Mouse (Mus musculus) heart, embryonic 12.5 days (tissue): ENCODE data around the gene Slc2a9. TPM values are rescaled to one million over a fixed set of nuclear protein-coding genes. Genes with fewer than 3 reads are reported as not detected.
"Not testable (repeated sequence)": the region's sequence is repeated elsewhere in the genome, so short reads cannot be mapped to it uniquely, and the experiment has no call there.

Experiments
- ATAC-seq: fragments of 200-750 bp; cut with Nextera tagmentation; 2 replicates; pipeline ENCODE4 v1.8.0; 2017; ENCODE audit warnings: moderate TSS enrichment, moderate library complexity; ENCODE audit not compliant: insufficient number of reproducible peaks, low FRiP score
- H3K27ac ChIP-seq: fragments of 300-500 bp; sonication (generic); 2 replicates; pipeline ENCODE4 v1.5.1; 2016; ENCODE audit warnings: mild to moderate bottlenecking, moderate library complexity; ENCODE audit not compliant: poor library complexity, severe bottlenecking
- H3K27me3 ChIP-seq: fragments of 300-500 bp; sonication (generic); replicated peaks from 2 replicates; pipeline ENCODE4 v1.6.1; 2016; ENCODE audit warnings: mild to moderate bottlenecking, moderate library complexity
- H3K36me3 ChIP-seq: fragments of 300-500 bp; sonication (generic); 2 replicates; pipeline ENCODE4 v1.6.1; 2016; ENCODE audit warnings: mild to moderate bottlenecking, moderate library complexity
- H3K4me1 ChIP-seq: fragments of 300-500 bp; sonication (generic); replicated peaks from 2 replicates; pipeline ENCODE4 v1.6.1; 2016; ENCODE audit warnings: mild to moderate bottlenecking
- H3K4me2 ChIP-seq: fragments of 300-500 bp; sonication (generic); 2 replicates; pipeline ENCODE4 v1.6.1; 2016; ENCODE audit warnings: mild to moderate bottlenecking, moderate library complexity
- H3K4me3 ChIP-seq: fragments of 300-500 bp; sonication (generic); 2 replicates; pipeline ENCODE4 v1.5.1; 2016; ENCODE audit warnings: mild to moderate bottlenecking
- H3K9ac ChIP-seq: fragments of 300-500 bp; sonication (generic); 2 replicates; pipeline ENCODE4 v1.6.1; 2016; ENCODE audit warnings: mild to moderate bottlenecking, moderate library complexity
- H3K9me3 ChIP-seq: fragments of 300-500 bp; sonication (generic); replicated peaks from 2 replicates; pipeline ENCODE4 v1.6.1; 2016; ENCODE audit warnings: mild to moderate bottlenecking, moderate library complexity
- WGBS: fragments of 180-500 bp; shearing (Covaris S2); methylation state at CpG from one replicate; pipeline ENCODE4 v1.1.7; 2016; 5-methylcytosine and 5-hydroxymethylcytosine counted together
- polyA plus RNA-seq: library from polyadenylated mRNA; unstranded; fragments of >200 nt; fragmentation: Nextera tagmentation; extraction: Ambion mirVana; gene quantifications from 2 replicates; pipeline ENCODE4 v1.2.1, GENCODE M21; 2016

The Slc2a9 gene
- polyA plus RNA-seq, 1 experiment from 2014 or later, result 0.22 TPM

- H3K9me3 ChIP-seq, result no peaks in the 10 kb centered on the region
- H3K4me3 ChIP-seq, result no peak overlapping the region
- ATAC-seq, result no peak
- peaks cover 16% of the 10 kb centered on the region for H3K4me1 ChIP-seq
- H3K4me2 ChIP-seq, result no peak overlapping the region
- H3K27me3 ChIP-seq, result peaks cover 28% of the 10 kb centered on the region
- WGBS, result 68% methylated on average over 4 of the region's 4 CpGs
- no peaks in the 10 kb centered on the region for H3K36me3 ChIP-seq
- no peak overlapping the region for H3K27ac ChIP-seq
- no peak overlapping the region for H3K9ac ChIP-seq
Observed at GRCm38 (mm10) chr5:38485946-38486345, 17.0 kb downstream of the Slc2a9 start.

DNA sequence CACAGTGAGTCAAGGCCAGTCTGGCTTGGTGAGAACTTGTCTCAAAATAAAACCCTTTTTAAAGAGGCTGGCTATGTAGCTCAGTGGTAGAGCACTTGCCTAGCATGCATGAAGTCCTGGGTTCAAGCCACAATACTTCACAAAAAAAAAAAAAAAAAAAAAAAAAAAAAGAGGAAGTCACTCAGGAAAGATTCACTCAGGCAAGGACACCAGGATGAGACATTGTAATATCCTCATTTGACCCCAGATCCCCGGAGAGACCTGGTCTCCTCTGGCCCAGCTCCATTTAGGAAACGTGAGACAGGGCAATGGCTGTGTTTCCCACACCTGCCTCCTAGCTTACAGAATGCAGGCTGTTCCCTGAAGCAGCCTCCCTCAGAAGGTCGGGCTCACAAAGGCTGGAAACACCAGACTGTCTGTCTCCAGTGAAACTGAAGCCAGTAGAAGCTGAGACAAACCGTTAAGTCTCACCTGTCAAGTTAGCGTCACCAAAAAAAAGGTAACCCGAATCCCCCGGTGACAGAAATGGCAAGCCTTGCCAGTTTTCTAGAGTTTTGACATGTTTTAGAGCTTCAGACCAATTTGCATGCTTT lies 19.3 kb downstream of the Slc2a9 start:
- 67% methylated on average over 7 of the region's 7 CpGs for WGBS

DNA sequence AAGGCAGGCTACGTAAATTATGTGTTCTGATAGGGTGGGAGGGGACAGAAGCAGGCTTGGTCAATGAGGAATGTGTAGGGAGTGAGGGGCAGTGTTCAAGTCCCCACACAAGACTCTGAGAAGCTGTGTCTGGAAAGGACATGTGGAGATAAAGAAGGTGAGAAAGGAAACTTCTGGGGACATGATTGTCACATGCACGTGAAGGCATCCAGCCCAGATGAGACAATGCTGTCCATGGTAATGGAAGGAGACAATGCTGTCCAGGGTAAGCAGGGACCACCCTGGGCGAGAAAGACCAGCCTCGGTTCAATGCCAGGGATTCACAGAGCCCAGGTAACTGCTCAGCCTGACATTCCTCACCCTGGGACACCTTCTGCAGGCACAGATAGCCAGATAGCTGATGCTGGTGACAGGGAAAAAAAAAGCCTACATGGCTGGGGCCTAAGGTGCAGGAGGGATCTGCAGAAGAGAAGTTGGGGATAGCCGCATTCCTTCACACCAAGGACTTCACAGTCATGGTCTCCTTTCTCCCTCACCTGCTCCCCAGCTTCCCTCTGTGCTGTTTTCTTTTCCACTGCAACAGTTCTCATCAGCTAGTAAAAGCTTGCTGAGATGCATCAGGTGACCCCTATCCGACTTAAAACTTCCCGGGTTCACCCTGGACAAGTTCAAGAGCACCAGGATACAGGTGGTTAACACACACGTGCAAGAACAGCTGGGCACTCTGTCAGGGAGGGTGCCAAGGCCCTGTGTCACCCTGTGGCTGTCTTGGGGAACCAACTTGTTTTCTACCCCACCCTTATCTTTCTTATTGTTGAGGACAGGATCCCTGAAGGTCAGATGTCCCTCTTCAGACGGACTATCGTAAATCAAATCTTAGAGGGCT lies 21.9 kb downstream of the Slc2a9 start:
- H3K4me2 ChIP-seq, result peak overlapping the region; percentile 58
- no peaks in the 10 kb centered on the region for H3K9me3 ChIP-seq
- WGBS, result 67% methylated on average over 10 of the region's 10 CpGs
- no peak overlapping the region for H3K9ac ChIP-seq
- peaks cover 12% of the 10 kb centered on the region for H3K27me3 ChIP-seq
- no peaks in the 10 kb centered on the region for H3K36me3 ChIP-seq
- no peak for ATAC-seq
- H3K27ac ChIP-seq, result no peak overlapping the region
- H3K4me1 ChIP-seq, result peaks cover 20% of the 10 kb centered on the region
- no peak overlapping the region for H3K4me3 ChIP-seq

More for the DNA sequence above, 19.3 kb downstream of the Slc2a9 start:
- Histone ChIP-seq H3K9ac (no peak overlapping the region), H3K4me2 (no peak overlapping the region), H3K27me3 (peaks cover 21% of the 10 kb centered on the region), H3K4me1 (peaks cover 28% of the 10 kb centered on the region), H3K27ac (no peak overlapping the region), H3K36me3 (no peaks in the 10 kb centered on the region), H3K4me3 (no peak overlapping the region), H3K9me3 (no peaks in the 10 kb centered on the region)
- no peak for ATAC-seq

DNA sequence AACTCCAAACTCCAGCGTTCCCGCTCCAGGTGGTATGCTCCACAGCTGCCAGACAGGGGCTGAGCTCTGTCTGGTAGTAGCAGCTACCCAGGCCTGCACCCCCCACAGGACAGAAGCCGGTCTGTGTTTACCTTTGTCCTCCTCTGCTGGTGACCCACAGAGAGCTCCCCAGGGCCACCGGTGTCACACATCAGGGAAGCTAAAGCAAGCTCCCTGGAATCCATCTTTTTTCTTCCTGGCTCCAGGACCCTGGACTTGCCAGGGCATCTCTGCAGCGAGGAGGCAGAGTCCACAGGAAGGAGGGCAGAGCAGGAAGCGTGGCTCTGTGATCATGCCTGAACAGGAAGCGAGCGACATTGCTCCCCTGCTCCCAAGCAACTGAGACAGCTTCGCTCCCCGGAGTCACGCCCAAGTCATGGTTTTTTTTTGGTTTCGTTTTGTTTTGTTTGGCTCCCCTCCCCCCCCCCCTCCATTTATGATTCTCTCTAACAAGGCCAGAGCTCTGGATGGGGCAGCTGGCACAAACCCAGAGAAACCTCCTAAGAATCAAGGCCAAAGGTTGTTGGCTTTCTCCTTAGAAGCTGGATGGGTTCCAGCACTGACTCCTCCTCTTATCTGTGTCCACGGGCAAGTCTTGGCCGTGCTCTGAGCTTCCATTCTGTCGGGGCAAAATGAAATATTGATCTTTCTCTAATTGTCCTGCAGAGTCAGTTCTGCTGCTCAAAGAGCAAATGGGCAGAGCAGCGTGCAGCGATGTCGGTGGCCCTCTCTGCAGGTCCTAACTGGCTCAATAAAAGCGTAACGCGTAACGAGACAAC lies 22.8 kb downstream of the Slc2a9 start:
- ATAC-seq, result peak; percentile 78
- Histone ChIP-seq H3K27me3 (peaks cover 10% of the 10 kb centered on the region; the same call in 1 of the 2 replicates), H3K9ac (no peak overlapping the region), H3K27ac (peak overlapping the region; percentile 10), H3K4me2 (peak overlapping the region; percentile 58), H3K4me3 (peak overlapping the region; percentile 37), H3K36me3 (no peaks in the 10 kb centered on the region), H3K4me1 (peaks cover 20% of the 10 kb centered on the region), H3K9me3 (no peaks in the 10 kb centered on the region)
- WGBS, result 28% methylated on average over 22 of the region's 22 CpGs

GRCm38 (mm10) chr5:38479545-38479907 lies 23.4 kb downstream of the Slc2a9 start:
- peak overlapping the region; percentile 58 for H3K4me2 ChIP-seq
- peak overlapping the region; percentile 37 for H3K4me3 ChIP-seq
- H3K36me3 ChIP-seq, H3K9me3 ChIP-seq, H3K9ac ChIP-seq: not testable (repeated sequence)
- peak; percentile 49; the same call in 1 of the 2 replicates for ATAC-seq
- H3K27ac ChIP-seq, result peak overlapping the region; percentile 10
- peaks cover 20% of the 10 kb centered on the region for H3K4me1 ChIP-seq
- H3K27me3 ChIP-seq, result peaks cover 10% of the 10 kb centered on the region; the same call in 1 of the 2 replicates

DNA sequence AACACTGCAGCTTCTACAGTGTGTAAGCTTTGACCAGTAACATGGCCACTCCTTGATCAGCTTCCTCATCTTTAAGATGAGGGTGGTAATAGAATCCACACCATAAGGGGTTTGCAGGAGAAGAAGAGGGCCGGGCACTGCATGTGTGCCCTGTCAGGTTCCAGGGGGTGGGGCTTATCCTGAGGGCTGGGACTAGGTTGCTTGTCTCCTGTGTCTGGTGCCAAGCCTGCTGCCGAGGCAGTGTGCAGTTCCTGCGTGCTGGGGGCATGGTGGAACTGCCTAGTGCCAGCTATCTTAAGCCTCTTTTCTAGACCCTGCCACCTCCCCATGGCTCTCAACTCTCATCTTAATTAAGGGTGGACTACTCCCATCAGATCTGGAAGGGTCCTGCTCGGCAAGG lies 23.9 kb downstream of the Slc2a9 start:
- H3K9ac ChIP-seq, result no peak overlapping the region
- peak; percentile 76 for ATAC-seq
- H3K27me3 ChIP-seq, result peaks cover 7% of the 10 kb centered on the region; the same call in 1 of the 2 replicates
- peaks cover 20% of the 10 kb centered on the region for H3K4me1 ChIP-seq
- 35% methylated on average over 4 of the region's 4 CpGs for WGBS
- peak overlapping the region; percentile 58 for H3K4me2 ChIP-seq
- no peaks in the 10 kb centered on the region for H3K9me3 ChIP-seq
- H3K4me3 ChIP-seq, result no peak overlapping the region
- no peaks in the 10 kb centered on the region for H3K36me3 ChIP-seq
- no peak overlapping the region for H3K27ac ChIP-seq

DNA sequence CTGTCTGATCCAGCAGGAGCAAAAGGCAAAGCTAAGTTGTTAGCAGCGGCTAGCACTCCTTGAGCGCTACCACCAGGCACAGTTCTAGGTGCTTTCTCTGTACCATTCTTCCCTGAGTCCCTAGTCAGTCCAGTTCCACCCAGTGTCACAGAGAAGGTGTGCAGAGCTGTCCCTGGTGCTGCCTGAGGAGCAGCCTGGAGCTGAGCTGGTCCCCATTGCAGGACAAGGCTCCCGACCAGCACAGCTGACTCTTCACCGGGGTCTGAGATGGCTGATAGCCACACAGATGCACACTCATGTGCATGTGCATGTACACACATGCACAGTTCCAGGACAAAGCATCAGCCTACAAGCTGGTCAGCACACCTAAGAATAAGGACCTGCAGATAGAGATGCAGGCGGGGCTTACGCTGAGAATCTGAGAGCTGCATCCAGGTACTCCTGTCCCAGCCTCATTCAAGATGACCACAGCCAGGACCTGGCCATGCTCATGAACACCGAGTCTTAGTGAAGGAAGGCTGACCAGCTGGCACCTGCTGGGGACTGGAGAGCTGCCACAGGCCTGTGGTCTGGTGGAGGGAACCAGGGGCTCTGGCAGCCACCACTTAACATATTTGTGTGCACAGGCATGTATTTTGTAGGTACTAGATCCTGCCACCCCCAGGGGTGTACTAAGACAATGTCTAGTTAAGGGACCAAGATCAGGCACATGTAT lies 25.1 kb downstream of the Slc2a9 start:
- no peak overlapping the region for H3K27ac ChIP-seq
- no peaks in the 10 kb centered on the region for H3K36me3 ChIP-seq
- peaks cover 20% of the 10 kb centered on the region for H3K4me1 ChIP-seq
- H3K9me3 ChIP-seq, result no peaks in the 10 kb centered on the region
- no peak for ATAC-seq
- no peak overlapping the region for H3K4me2 ChIP-seq
- WGBS, result 77% methylated on average over 7 of the region's 7 CpGs
- 0 out of 2 replicates have a peak, but pooled peaks cover 7% of the 10 kb centered on the region for H3K27me3 ChIP-seq
- no peak overlapping the region for H3K4me3 ChIP-seq
- no peak overlapping the region for H3K9ac ChIP-seq

DNA sequence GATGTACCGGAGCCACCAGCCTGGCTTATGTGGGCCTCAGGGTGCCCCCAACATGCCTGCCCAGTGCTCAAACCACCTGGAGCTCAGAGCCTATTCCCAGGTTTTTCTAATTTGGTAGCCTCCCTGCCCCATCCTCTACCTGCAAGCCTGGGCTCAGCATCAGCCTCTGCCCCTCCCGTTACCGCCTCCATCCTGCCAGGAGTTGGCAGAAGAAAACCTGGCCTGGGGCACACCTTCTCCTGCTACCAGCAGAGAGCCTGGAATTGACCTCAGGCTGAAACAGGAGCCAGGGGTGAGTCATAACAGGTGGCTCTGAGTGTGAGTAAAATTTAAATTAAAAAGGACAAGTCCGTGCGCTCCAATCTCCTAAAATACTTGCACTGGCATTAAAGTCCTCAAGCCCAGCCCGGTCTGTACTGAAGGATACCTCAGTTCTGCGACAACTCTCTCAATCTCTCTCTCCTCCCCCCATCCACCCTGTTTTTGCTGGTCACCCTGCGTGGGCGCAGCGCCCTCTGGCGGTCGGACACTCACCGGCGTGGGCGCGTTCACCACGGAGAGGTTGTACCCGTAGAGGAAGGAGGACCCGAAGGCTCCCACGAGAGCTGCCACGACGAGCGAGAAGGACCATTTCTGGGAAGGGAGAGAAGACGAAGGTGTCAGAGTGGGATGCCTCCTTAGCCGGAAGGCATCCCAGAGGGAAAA lies 25.9 kb downstream of the Slc2a9 start:
- no peak overlapping the region for H3K9ac ChIP-seq
- H3K4me2 ChIP-seq, result no peak overlapping the region
- H3K27ac ChIP-seq, result no peak overlapping the region
- H3K36me3 ChIP-seq, result no peaks in the 10 kb centered on the region
- ATAC-seq, result no peak
- H3K4me1 ChIP-seq, result peaks cover 20% of the 10 kb centered on the region
- H3K4me3 ChIP-seq, result no peak overlapping the region
- no peaks in the 10 kb centered on the region for H3K9me3 ChIP-seq
- 85% methylated on average over 25 of the region's 25 CpGs for WGBS
- 0 out of 2 replicates have a peak, but pooled peaks cover 7% of the 10 kb centered on the region for H3K27me3 ChIP-seq

- no peak overlapping the region for H3K27ac ChIP-seq
- peaks cover 6% of the 10 kb centered on the region; the same call in 1 of the 2 replicates for H3K27me3 ChIP-seq
- no peaks in the 10 kb centered on the region for H3K9me3 ChIP-seq
- 80% methylated on average over 6 of the region's 6 CpGs for WGBS
- no peaks in the 10 kb centered on the region for H3K4me1 ChIP-seq
- H3K36me3 ChIP-seq, result no peaks in the 10 kb centered on the region
- no peak overlapping the region for H3K4me2 ChIP-seq
- no peak overlapping the region for H3K9ac ChIP-seq
- no peak overlapping the region for H3K4me3 ChIP-seq
- no peak for ATAC-seq
Observed at GRCm38 (mm10) chr5:38470881-38471280, 32.1 kb downstream of the Slc2a9 start.

- H3K9me3 ChIP-seq, result no peaks in the 10 kb centered on the region
- H3K9ac ChIP-seq, result no peak overlapping the region
- H3K36me3 ChIP-seq, result no peaks in the 10 kb centered on the region
- H3K4me2 ChIP-seq, result no peak overlapping the region
- H3K27ac ChIP-seq, result no peak overlapping the region
- peak; percentile 48; the same call in 1 of the 2 replicates for ATAC-seq
- no peaks in the 10 kb centered on the region for H3K4me1 ChIP-seq
- peaks cover 6% of the 10 kb centered on the region; the same call in 1 of the 2 replicates for H3K27me3 ChIP-seq
- no peak overlapping the region for H3K4me3 ChIP-seq
- WGBS, result 24% methylated on average over 5 of the region's 5 CpGs
Observed at GRCm38 (mm10) chr5:38469891-38470578, 32.9 kb downstream of the Slc2a9 start.
